Mouse (Mus musculus): ENCODE data around the gene Hsbp1. TPM values are rescaled to one million over a fixed set of nuclear protein-coding genes. Genes with fewer than 3 reads are reported as not detected.
"Not testable (repeated sequence)": the region's sequence is repeated elsewhere in the genome, so short reads cannot be mapped to it uniquely, and the experiment has no call there.

Gene Hsbp1
- polyA plus RNA-seq, 1 experiment from 2014 or later: 303 TPM

DNA sequence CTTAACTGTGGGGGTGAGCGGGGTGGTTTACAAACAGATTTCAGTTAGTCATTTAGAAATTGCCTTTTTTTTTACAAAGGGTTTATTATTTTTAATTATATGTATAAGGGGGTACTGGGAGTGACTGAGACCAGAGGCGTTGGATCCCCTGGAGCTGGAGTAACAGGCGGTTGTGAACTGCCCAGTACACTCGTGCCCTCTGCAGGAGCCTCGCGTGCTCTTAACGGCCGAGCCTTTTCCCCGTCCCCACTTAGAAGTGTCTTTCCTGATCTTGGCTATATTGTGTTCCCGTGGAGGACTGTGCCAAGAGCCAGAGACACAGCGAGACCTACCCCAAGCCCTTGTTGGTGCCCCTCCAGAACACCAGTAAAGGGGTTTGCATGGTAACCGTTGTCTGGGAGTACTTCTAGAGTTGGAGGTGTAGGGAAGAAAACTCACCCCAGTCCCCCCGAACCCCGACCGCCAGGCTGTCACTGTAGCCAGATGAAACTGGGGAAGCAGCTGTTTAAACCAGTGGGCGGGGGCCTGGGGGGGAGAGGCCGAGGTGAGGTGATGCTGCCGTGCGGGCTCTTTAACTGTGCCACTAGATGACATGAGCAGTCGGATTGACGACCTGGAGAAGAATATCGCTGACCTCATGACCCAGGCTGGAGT lies 868 bp downstream of the Hsbp1 start:
- no peak for DNase-seq (ENCODE audit: low spot score)
- H3K4me1 ChIP-seq (replicated peaks; ENCODE audit: control insufficient read depth, insufficient read depth, low read length): peaks cover 4% of the 10 kb centered on the region; the same call in 1 of the 2 replicates
- H3K9ac ChIP-seq (ENCODE audit: low read length): peak overlapping the region; percentile 87
- H3K4me3 ChIP-seq (ENCODE audit: low read depth, low read length): peak overlapping the region; percentile 100
- peak overlapping the region; percentile 79 for H3K4me2 ChIP-seq (ENCODE audit: low read length)
- no peaks in the 10 kb centered on the region for H3K27me3 ChIP-seq (replicated peaks; ENCODE audit: control insufficient read depth, insufficient read depth, low read length)
- WGBS: 54% methylated on average over 22 of the region's 22 CpGs
- H3K27ac ChIP-seq (ENCODE audit: low read depth): no peak overlapping the region
- H3K36me3 ChIP-seq (ENCODE audit: control insufficient read depth, insufficient read depth, low read length): peaks cover 36% of the 10 kb centered on the region
- ATAC-seq (replicated peaks; ENCODE audit: low FRiP score, low TSS enrichment, low read depth): no peak
- peaks cover 5% of the 10 kb centered on the region for H3K9me3 ChIP-seq (ENCODE audit: control insufficient read depth, low read length)

DNA sequence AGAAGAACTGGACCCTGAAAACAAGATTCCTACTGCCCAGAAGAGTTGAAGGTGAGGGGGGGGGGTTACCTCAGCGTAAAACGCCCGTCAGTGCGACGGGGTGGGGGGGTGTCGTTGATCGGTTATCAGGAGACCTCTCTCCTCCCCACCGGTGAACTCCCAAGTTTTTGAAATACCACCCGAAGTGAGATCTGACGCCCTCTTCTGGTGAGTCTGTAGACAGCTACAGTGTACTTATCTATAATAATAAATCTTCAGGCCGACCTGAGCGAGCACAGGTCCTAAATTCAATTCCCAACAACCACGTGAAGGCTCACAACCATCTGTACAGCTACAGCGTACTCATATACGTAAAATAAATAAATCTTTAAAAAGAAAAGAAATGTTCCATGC lies 1.4 kb downstream of the Hsbp1 start:
- Histone ChIP-seq H3K9me3 (ENCODE audit: control insufficient read depth, low read length) (peaks cover 5% of the 10 kb centered on the region), H3K4me2 (ENCODE audit: low read length) (peak overlapping the region; percentile 79), H3K9ac (ENCODE audit: low read length) (no peak overlapping the region), H3K27me3 (replicated peaks; ENCODE audit: control insufficient read depth, insufficient read depth, low read length) (no peaks in the 10 kb centered on the region), H3K27ac (ENCODE audit: low read depth) (no peak overlapping the region), H3K36me3 (ENCODE audit: control insufficient read depth, insufficient read depth, low read length) (peaks cover 36% of the 10 kb centered on the region), H3K4me1 (replicated peaks; ENCODE audit: control insufficient read depth, insufficient read depth, low read length) (peaks cover 4% of the 10 kb centered on the region; the same call in 1 of the 2 replicates), H3K4me3 (ENCODE audit: low read depth, low read length) (no peak overlapping the region)
- ATAC-seq (replicated peaks; ENCODE audit: low FRiP score, low TSS enrichment, low read depth) (no peak), DNase-seq (ENCODE audit: low spot score) (no peak)
- 80% methylated on average over 15 of the region's 15 CpGs for WGBS

DNA sequence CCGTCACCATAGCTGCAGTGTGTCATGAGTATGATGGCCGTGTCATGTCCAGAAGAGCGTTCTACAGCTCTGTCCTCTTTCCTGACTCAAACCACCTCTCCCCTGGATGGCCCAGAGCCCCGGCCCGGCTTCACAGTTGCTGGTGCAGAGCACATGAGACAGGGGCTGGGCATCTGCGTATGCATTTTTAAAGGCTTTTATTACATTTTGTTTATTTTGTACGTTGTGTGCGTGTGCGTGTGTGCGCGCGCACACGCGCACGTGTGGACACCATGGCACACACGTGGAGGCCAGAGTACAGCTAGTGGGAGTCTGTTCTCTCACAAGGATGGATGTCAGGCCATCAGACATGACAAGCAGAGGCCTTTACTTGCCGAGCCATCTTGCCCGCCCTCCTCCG lies 7.4 kb downstream of the Hsbp1 start:
- ATAC-seq (replicated peaks; ENCODE audit: low FRiP score, low TSS enrichment, low read depth) (no peak), DNase-seq (ENCODE audit: low spot score) (no peak)
- H3K36me3 ChIP-seq (ENCODE audit: control insufficient read depth, insufficient read depth, low read length): peaks cover 36% of the 10 kb centered on the region
- no peaks in the 10 kb centered on the region for H3K9me3 ChIP-seq (ENCODE audit: control insufficient read depth, low read length)
- no peaks in the 10 kb centered on the region for H3K27me3 ChIP-seq (replicated peaks; ENCODE audit: control insufficient read depth, insufficient read depth, low read length)
- no peak overlapping the region for H3K4me2 ChIP-seq (ENCODE audit: low read length)
- no peak overlapping the region for H3K9ac ChIP-seq (ENCODE audit: low read length)
- H3K4me1 ChIP-seq (replicated peaks; ENCODE audit: control insufficient read depth, insufficient read depth, low read length): no peaks in the 10 kb centered on the region
- H3K4me3 ChIP-seq (ENCODE audit: low read depth, low read length): no peak overlapping the region
- WGBS: 92% methylated on average over 19 of the region's 19 CpGs
- no peak overlapping the region for H3K27ac ChIP-seq (ENCODE audit: low read depth)

DNA sequence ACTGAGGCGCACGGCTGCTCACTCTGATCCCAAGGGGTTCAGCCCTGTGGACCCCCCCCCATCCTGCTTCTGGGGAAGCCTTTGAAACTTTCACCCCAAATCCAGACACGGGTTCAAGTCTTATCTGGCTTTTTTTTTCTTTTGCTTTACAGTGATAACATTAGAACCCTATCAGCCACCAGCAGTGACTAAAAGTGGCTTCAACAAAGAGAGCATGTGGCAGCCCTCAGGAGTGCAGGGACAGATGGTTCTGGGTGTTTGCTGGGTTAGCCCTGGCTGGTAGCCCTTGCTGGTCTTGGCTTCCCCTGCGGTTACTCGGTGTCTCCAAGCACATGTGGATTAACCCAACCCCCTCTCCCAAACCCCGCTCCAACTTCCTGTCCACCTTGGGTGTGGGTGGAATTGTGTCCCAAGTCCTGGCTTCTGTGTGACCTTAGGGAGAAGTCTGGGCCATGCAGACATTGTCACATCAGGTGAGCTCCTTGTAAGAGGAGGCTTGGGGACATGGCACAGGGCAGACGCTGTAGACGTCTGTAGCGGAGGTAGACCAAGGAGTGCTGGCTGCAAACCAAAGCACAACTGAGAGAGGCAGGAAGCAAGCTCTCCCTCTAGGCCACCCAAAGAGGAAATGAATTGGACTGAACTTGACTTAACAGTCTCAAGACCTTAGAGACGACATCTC lies 8.8 kb downstream of the Hsbp1 start:
- 85% methylated on average over 10 of the region's 10 CpGs for WGBS
- Histone ChIP-seq H3K27ac (ENCODE audit: low read depth) (no peak overlapping the region), H3K9ac (ENCODE audit: low read length) (no peak overlapping the region), H3K27me3 (replicated peaks; ENCODE audit: control insufficient read depth, insufficient read depth, low read length) (no peaks in the 10 kb centered on the region), H3K4me2 (ENCODE audit: low read length) (no peak overlapping the region), H3K4me3 (ENCODE audit: low read depth, low read length) (no peak overlapping the region), H3K36me3 (ENCODE audit: control insufficient read depth, insufficient read depth, low read length) (peaks cover 21% of the 10 kb centered on the region), H3K4me1 (replicated peaks; ENCODE audit: control insufficient read depth, insufficient read depth, low read length) (no peaks in the 10 kb centered on the region), H3K9me3 (ENCODE audit: control insufficient read depth, low read length) (no peaks in the 10 kb centered on the region)
- no peak for ATAC-seq (replicated peaks; ENCODE audit: low FRiP score, low TSS enrichment, low read depth)
- no peak for DNase-seq (ENCODE audit: low spot score)

DNA sequence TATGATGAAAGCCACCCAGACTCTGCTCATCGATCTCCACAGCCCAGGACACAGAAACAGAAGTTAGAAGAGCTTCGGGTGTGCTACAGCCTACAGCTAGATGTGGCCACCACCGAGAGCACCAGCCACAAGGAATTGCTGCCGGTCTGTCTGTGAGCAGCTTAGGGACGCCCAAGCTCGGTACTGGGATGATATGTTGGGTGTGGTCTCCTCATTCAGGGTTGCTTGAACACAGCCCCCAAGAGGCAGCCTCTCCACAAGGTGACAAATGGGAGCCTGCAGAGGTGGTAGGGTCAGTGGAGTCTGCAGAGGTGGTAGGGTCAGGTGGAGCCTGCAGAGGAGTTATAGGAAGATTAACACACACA lies 9.4 kb downstream of the Hsbp1 start:
- Histone ChIP-seq H3K9ac (ENCODE audit: low read length) (no peak overlapping the region), H3K9me3 (ENCODE audit: control insufficient read depth, low read length) (no peaks in the 10 kb centered on the region), H3K27me3 (replicated peaks; ENCODE audit: control insufficient read depth, insufficient read depth, low read length) (no peaks in the 10 kb centered on the region), H3K4me3 (ENCODE audit: low read depth, low read length) (no peak overlapping the region), H3K4me2 (ENCODE audit: low read length) (no peak overlapping the region), H3K27ac (ENCODE audit: low read depth) (no peak overlapping the region), H3K36me3 (ENCODE audit: control insufficient read depth, insufficient read depth, low read length) (peaks cover 16% of the 10 kb centered on the region), H3K4me1 (replicated peaks; ENCODE audit: control insufficient read depth, insufficient read depth, low read length) (no peaks in the 10 kb centered on the region)
- ATAC-seq (replicated peaks; ENCODE audit: low FRiP score, low TSS enrichment, low read depth): no peak
- WGBS: 81% methylated on average over 6 of the region's 6 CpGs
- DNase-seq (ENCODE audit: low spot score): no peak

DNA sequence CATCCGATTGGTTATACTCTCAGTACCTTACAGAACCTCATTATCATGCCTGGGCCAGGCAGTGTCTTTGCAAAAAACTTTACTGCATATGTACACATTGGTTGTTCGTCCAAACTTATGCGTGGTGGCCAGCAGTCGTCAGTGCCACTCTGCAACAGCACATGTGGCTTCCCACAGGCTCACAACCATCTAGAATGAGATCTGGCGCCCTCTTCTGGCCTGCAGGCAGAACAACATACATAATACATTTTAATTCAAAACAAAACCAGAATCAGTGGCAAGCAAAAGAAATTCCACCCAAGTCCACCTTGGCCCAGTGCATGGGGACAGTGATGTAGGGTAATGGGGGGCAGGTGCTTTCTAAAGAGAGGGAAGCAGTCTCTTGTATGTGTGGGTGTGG lies 12.3 kb downstream of the Hsbp1 start:
- not testable (repeated sequence) for H3K4me1 ChIP-seq (replicated peaks; ENCODE audit: control insufficient read depth, insufficient read depth, low read length); H3K27ac ChIP-seq (ENCODE audit: low read depth); H3K4me2 ChIP-seq (ENCODE audit: low read length); ATAC-seq (replicated peaks; ENCODE audit: low FRiP score, low TSS enrichment, low read depth); H3K9me3 ChIP-seq (ENCODE audit: control insufficient read depth, low read length); H3K4me3 ChIP-seq (ENCODE audit: low read depth, low read length); H3K9ac ChIP-seq (ENCODE audit: low read length); H3K27me3 ChIP-seq (replicated peaks; ENCODE audit: control insufficient read depth, insufficient read depth, low read length); DNase-seq (ENCODE audit: low spot score); H3K36me3 ChIP-seq (ENCODE audit: control insufficient read depth, insufficient read depth, low read length)
- 56% methylated on average over 5 of the region's 5 CpGs for WGBS

DNA sequence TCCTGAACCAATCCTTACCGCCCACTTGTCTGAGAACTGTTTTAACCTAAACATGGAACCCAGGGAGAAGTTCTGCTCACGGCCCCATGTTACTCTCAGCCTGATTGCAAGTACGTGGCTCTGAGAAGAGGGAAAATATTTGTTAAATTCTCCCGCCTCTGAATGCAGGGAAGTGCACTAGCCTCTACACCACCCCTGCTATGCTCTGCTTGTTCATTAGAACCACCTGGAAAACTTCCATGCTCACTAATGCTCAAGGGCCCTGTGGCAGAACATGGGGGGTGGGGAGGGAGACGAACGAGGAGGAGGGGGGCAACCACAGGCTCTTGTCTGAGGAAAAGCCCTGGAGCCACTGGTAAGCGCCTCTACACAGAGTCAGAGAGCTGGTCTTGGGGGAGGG lies 13.9 kb downstream of the Hsbp1 start:
- Histone ChIP-seq H3K36me3 (ENCODE audit: control insufficient read depth, insufficient read depth, low read length) (no peaks in the 10 kb centered on the region), H3K4me3 (ENCODE audit: low read depth, low read length) (no peak overlapping the region), H3K9me3 (ENCODE audit: control insufficient read depth, low read length) (no peaks in the 10 kb centered on the region), H3K4me1 (replicated peaks; ENCODE audit: control insufficient read depth, insufficient read depth, low read length) (peaks cover 6% of the 10 kb centered on the region; the same call in 1 of the 2 replicates), H3K27ac (ENCODE audit: low read depth) (no peak overlapping the region), H3K9ac (ENCODE audit: low read length) (no peak overlapping the region), H3K27me3 (replicated peaks; ENCODE audit: control insufficient read depth, insufficient read depth, low read length) (no peaks in the 10 kb centered on the region), H3K4me2 (ENCODE audit: low read length) (no peak overlapping the region)
- WGBS: 64% methylated on average over 7 of the region's 7 CpGs
- no peak for ATAC-seq (replicated peaks; ENCODE audit: low FRiP score, low TSS enrichment, low read depth)
- no peak for DNase-seq (ENCODE audit: low spot score)

DNA sequence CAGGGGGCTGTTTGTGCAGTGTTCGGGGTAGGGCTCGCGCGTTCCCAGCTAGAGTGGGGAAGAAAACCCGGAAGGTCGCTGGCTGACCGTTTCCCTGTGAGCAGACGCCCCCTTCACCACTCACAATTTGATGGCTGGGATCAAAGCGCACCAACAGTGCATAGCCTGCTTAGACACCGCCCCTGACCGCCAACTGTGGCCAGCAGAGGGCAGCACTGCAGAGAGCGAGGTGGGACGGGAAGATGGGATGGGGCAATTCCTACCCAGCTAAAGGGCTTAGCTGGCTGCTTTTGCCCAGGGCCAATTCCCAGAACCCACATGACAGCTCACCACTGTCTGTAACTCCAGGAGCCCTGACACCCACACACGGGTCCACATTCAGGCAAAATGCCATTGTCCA lies 14.5 kb downstream of the Hsbp1 start:
- DNase-seq (ENCODE audit: low spot score): peak; percentile 73
- Histone ChIP-seq H3K9ac (ENCODE audit: low read length) (no peak overlapping the region), H3K36me3 (ENCODE audit: control insufficient read depth, insufficient read depth, low read length) (no peaks in the 10 kb centered on the region), H3K27me3 (replicated peaks; ENCODE audit: control insufficient read depth, insufficient read depth, low read length) (no peaks in the 10 kb centered on the region), H3K4me2 (ENCODE audit: low read length) (no peak overlapping the region), H3K27ac (ENCODE audit: low read depth) (no peak overlapping the region), H3K4me1 (replicated peaks; ENCODE audit: control insufficient read depth, insufficient read depth, low read length) (peaks cover 6% of the 10 kb centered on the region; the same call in 1 of the 2 replicates), H3K4me3 (ENCODE audit: low read depth, low read length) (no peak overlapping the region), H3K9me3 (ENCODE audit: control insufficient read depth, low read length) (no peaks in the 10 kb centered on the region)
- WGBS: 45% methylated on average over 14 of the region's 14 CpGs
- no peak for ATAC-seq (replicated peaks; ENCODE audit: low FRiP score, low TSS enrichment, low read depth)
